Mouse (Mus musculus): Measurements from ENCODE around the gene Mdh2.
A peak's percentile ranks its signal among the peaks of the same experiment; 100 is the strongest.

The Mdh2 gene

GRCm38 (mm10) chr5:135778471-135779445 is at the start of gene Mdh2:
Mdh2 (plus strand) TSS chr5:135778480.
- peak; percentile 98 for DNase-seq

GRCm38 (mm10) chr5:135729351-135729750 is 48.9 kb upstream of the Mdh2 start:
- no peak for DNase-seq

- DNase-seq: no peak
These were observed 48.0 kb upstream of the Mdh2 start for GRCm38 (mm10) chr5:135730278-135730677.

- no peak for DNase-seq
These were observed 47.4 kb upstream of the Mdh2 start for GRCm38 (mm10) chr5:135730916-135731315.

GRCm38 (mm10) chr5:135731322-135731721 is 47.0 kb upstream of the Mdh2 start:
- no peak for DNase-seq

GRCm38 (mm10) chr5:135733071-135733470 is 45.2 kb upstream of the Mdh2 start:
- no peak for DNase-seq

GRCm38 (mm10) chr5:135734057-135734680 is 44.1 kb upstream of the Mdh2 start:
- DNase-seq: no peak

GRCm38 (mm10) chr5:135735741-135736140 is 42.5 kb upstream of the Mdh2 start:
- DNase-seq: no peak

- DNase-seq: no peak
These were observed 41.7 kb upstream of the Mdh2 start for GRCm38 (mm10) chr5:135736544-135736943.

GRCm38 (mm10) chr5:135737154-135737553 is 41.1 kb upstream of the Mdh2 start:
- DNase-seq: no peak

GRCm38 (mm10) chr5:135738266-135738665 is 40.0 kb upstream of the Mdh2 start:
- DNase-seq: no peak

- no peak for DNase-seq
These were observed 36.1 kb upstream of the Mdh2 start for GRCm38 (mm10) chr5:135742156-135742555.

GRCm38 (mm10) chr5:135742941-135743740 is 35.1 kb upstream of the Mdh2 start:
- DNase-seq: peak; percentile 49

GRCm38 (mm10) chr5:135743741-135744609 is 34.3 kb upstream of the Mdh2 start, which contains the start of gene Tmem120a:
Tmem120a (minus strand) TSS chr5:135744448.
- peak; percentile 89 for DNase-seq

GRCm38 (mm10) chr5:135744742-135745141 is 33.5 kb upstream of the Mdh2 start:
- no peak for DNase-seq

GRCm38 (mm10) chr5:135751041-135751440 is 27.2 kb upstream of the Mdh2 start:
- no peak for DNase-seq

GRCm38 (mm10) chr5:135751595-135751994 is 26.7 kb upstream of the Mdh2 start:
- DNase-seq: no peak

- DNase-seq: no peak
These were observed 16.4 kb upstream of the Mdh2 start for GRCm38 (mm10) chr5:135761881-135762280.

- DNase-seq: peak; percentile 85
These were observed 14.8 kb upstream of the Mdh2 start for GRCm38 (mm10) chr5:135763526-135763925.

- DNase-seq: no peak
These were observed 13.3 kb upstream of the Mdh2 start for GRCm38 (mm10) chr5:135764971-135765370.

GRCm38 (mm10) chr5:135772519-135772918 is 5.8 kb upstream of the Mdh2 start:
- DNase-seq: no peak

GRCm38 (mm10) chr5:135776546-135776945 is 1.7 kb upstream of the Mdh2 start:
- DNase-seq: no peak

All from right cerebral cortex, postnatal 4 days (tissue).